Mouse (Mus musculus) myocyte (in vitro differentiated cells): ENCODE data around the gene Nexn. TPM values are rescaled to one million over a fixed set of nuclear protein-coding genes. Genes with fewer than 3 reads are reported as not detected.

ENCODE experiments used
- H3K27me3 ChIP-seq: one replicate; pipeline ENCODE4 v1.6.1; 2011; ENCODE audit not compliant: control insufficient read depth, insufficient read depth, insufficient read length
- H3K36me3 ChIP-seq: one replicate; pipeline ENCODE4 v1.6.1; 2011; ENCODE audit not compliant: control insufficient read depth, insufficient read depth
- H3K4me2 ChIP-seq: one replicate; pipeline ENCODE4 v1.6.1; 2011; ENCODE audit warnings: low read depth, control low read depth
- H3K4me3 ChIP-seq: one replicate; pipeline ENCODE4 v1.5.1; 2011; ENCODE audit warnings: mild to moderate bottlenecking, control low read depth, moderate library complexity
- H3K79me2 ChIP-seq: one replicate; pipeline ENCODE4 v1.6.1; 2011; ENCODE audit not compliant: control insufficient read depth, insufficient read depth
- H3ac ChIP-seq: one replicate; pipeline ENCODE4 v1.6.1; 2011; ENCODE audit not compliant: control insufficient read depth, insufficient read length
- CEBPB ChIP-seq: IDR thresholded peaks from 2 replicates; pipeline ENCODE4 v1.6.1; 2011; ENCODE audit warnings: mild to moderate bottlenecking, moderate library complexity; ENCODE audit not compliant: poor library complexity, insufficient read depth, severe bottlenecking
- E2F4 ChIP-seq: IDR thresholded peaks from one replicate; pipeline ENCODE4 v1.6.1; 2011; ENCODE audit warnings: mild to moderate bottlenecking, control low read depth, moderate library complexity; ENCODE audit not compliant: insufficient read depth
- MAX ChIP-seq: IDR thresholded peaks from one replicate; pipeline ENCODE4 v1.6.1; 2011; ENCODE audit warnings: low read depth, mild to moderate bottlenecking, control low read depth
- MYOD1 ChIP-seq, 3 experiments: IDR thresholded peaks; one replicate each; pipeline ENCODE4 v1.6.1; 2011; ENCODE audit warnings: control low read depth in 2 of 3, low read depth in 2 of 3, mild to moderate bottlenecking in 2 of 3, moderate library complexity in 1 of 3; ENCODE audit not compliant: insufficient read length in 2 of 3, control insufficient read depth in 1 of 3
- MYOG ChIP-seq, 3 experiments: IDR thresholded peaks; one replicate each; pipeline ENCODE4 v1.6.1; 2011; ENCODE audit warnings: control low read depth in 2 of 3, low read depth in 2 of 3, mild to moderate bottlenecking in 2 of 3; ENCODE audit not compliant: insufficient read length in 2 of 3, control insufficient read depth in 1 of 3, insufficient read depth in 1 of 3
- POLR2A ChIP-seq: IDR thresholded peaks from one replicate; pipeline ENCODE4 v1.6.1; 2011; ENCODE audit warnings: low read depth, mild to moderate bottlenecking, control low read depth, moderate library complexity; ENCODE audit not compliant: insufficient read length
- POLR2AphosphoS2 ChIP-seq: IDR thresholded peaks from one replicate; pipeline ENCODE4 v1.6.1; 2011; ENCODE audit warnings: low read depth, control low read depth; ENCODE audit not compliant: insufficient read length
- REST ChIP-seq: IDR thresholded peaks from one replicate; pipeline ENCODE4 v1.6.1; 2011; ENCODE audit warnings: mild to moderate bottlenecking, control low read depth, moderate library complexity; ENCODE audit not compliant: insufficient read depth, insufficient read length
- SRF ChIP-seq: IDR thresholded peaks from one replicate; pipeline ENCODE4 v1.6.1; 2011; ENCODE audit warnings: low read depth; ENCODE audit not compliant: control insufficient read depth, insufficient read length
- TCF12 ChIP-seq: IDR thresholded peaks from one replicate; pipeline ENCODE4 v1.6.1; 2011; ENCODE audit warnings: mild to moderate bottlenecking, control low read depth; ENCODE audit not compliant: poor library complexity, insufficient read depth, severe bottlenecking
- TCF3 ChIP-seq: IDR thresholded peaks from one replicate; pipeline ENCODE4 v1.6.1; 2011; ENCODE audit warnings: low read depth, control low read depth; ENCODE audit not compliant: insufficient read length
- USF1 ChIP-seq: IDR thresholded peaks from one replicate; pipeline ENCODE4 v1.6.1; 2011; ENCODE audit warnings: low read depth, mild to moderate bottlenecking, control low read depth, moderate library complexity
- polyA plus RNA-seq: library from polyadenylated mRNA; unstranded; fragments of >200 nt; fragmentation: generic; extraction: Trizol; gene quantifications from one replicate; pipeline ENCODE4 v1.2.1, GENCODE M21; 2012; ENCODE audit warnings: missing spikeins

The Nexn gene
- polyA plus RNA-seq, 1 experiment: 24.9 TPM

DNA sequence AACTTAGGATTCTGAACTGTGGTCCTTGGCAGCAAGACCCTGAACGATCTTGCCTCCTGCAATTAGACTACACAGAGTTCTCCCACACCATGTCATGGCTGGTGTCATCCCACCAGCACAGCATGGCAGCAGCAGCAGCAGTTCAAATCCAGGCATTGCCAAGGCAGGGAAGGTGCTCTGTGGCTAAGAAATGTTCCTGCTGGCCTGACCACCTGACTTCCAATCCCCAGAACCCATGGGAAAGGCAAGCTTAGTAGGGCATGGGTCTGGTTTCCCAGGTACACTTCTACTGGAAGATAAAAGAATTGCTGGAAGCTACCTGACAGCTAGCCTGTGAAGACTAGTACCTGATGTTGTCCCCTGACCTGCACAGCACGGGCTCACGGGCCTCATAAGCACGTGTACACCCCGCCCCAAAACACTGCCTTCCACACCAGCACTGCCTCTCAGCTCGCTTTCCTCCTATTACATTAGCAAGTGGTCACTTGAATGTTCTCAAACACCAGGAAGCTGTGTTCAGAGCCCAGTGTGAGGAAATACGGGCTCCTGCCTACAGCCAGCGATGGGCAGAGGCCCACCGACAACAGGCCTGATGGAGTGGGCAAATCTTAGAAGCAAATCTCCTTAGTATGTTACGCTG lies 5.0 kb upstream of the Nexn start:
- H3K4me3 ChIP-seq: no peak overlapping the region
- no peak for TF ChIP-seq REST
- TF ChIP-seq TCF3: no peak
- TF ChIP-seq MYOD1 (IDR thresholded peaks at IDR 0.05; ENCODE audit: control insufficient read depth in 1 of 3, insufficient read length in 2 of 3, low read depth in 2 of 3): no peak
- TF ChIP-seq CEBPB: no peak
- TF ChIP-seq SRF: no peak
- no peak for TF ChIP-seq E2F4
- no peak for TF ChIP-seq TCF12
- no peak for TF ChIP-seq POLR2A
- TF ChIP-seq MAX: no peak
- no peaks in the 10 kb centered on the region for H3K27me3 ChIP-seq
- H3K79me2 ChIP-seq: no peaks in the 10 kb centered on the region
- no peak overlapping the region for H3K4me2 ChIP-seq
- H3K36me3 ChIP-seq: no peaks in the 10 kb centered on the region
- no peak overlapping the region for H3ac ChIP-seq

DNA sequence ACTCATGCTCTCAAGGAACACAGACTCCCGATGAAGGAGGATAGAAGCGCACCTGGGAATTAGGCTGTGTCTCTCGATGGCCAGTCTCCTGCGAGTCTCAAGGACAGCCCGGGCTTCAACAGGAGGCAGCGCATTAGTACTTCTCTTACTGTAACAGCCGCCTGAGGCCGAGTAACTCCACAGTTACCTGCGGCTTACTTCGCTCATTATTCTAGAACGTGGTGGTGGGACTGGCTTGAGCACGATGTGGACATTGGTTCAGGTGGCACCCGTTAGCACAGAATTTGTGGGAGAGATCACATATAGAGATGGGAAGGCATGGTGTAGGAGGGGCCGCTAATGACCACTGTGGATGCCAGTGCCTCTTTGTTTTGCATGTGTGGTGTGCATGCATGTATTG lies 1.9 kb upstream of the Nexn start:
- TF ChIP-seq TCF3: no peak
- TF ChIP-seq TCF12: no peak
- TF ChIP-seq E2F4: no peak
- no peak for TF ChIP-seq USF1
- no peak for TF ChIP-seq POLR2A
- Histone ChIP-seq H3K79me2 (peaks cover 23% of the 10 kb centered on the region), H3ac (no peak overlapping the region), H3K4me3 (no peak overlapping the region), H3K36me3 (no peaks in the 10 kb centered on the region), H3K4me2 (no peak overlapping the region), H3K27me3 (no peaks in the 10 kb centered on the region)

DNA sequence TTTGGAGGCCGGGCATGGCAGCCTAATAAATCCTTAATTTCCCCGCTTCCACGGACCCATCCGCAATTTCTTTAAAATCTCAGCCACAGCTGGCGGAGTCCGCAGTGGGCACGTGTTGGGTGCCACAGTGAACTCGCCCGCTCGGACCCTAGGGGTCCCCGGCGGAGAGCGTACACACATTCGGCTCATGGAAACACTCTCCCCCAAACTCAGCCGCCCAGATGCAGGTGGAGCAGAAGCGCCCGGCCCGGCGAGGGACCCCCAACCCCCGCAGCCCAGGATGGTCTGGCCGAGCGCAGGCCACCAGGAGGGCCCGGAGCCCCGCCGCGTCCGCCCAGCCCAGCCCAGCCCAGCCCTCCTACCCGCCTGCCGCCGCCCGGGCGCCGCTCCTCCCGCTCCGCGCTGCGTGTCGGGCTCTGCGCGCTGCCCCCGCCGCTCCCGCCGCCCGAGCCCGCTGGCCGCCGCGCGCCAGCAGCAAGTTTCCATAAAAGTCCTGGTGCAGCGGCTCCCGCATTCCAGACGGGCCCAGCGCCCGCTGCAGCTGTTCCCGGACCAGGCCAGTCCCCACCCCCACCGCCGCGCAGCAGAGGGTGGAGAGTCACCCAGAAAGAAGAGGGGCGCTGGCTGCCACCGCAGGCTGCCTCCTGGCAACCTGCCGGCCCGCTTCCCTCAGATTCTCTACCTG lies 657 bp downstream of the Nexn start:
- H3K27me3 ChIP-seq: no peaks in the 10 kb centered on the region
- H3ac ChIP-seq: peak overlapping the region; percentile 39
- peak overlapping the region; percentile 48 for H3K4me3 ChIP-seq
- TF ChIP-seq SRF (peak; percentile 90), MYOD1 (IDR thresholded peaks at IDR 0.05; ENCODE audit: control insufficient read depth in 1 of 3, insufficient read length in 2 of 3, low read depth in 2 of 3) (peak in 2 of 3 experiments; percentile 93 to 98), TCF12 (peak; percentile 33), MYOG (IDR thresholded peaks at IDR 0.05; ENCODE audit: control insufficient read depth in 1 of 3, insufficient read depth in 1 of 3, insufficient read length in 2 of 3, low read depth in 2 of 3) (peak; percentile 77 to 99 (median 97)), POLR2A (peak; percentile 65), REST (no peak), TCF3 (peak; percentile 57), CEBPB (no peak), POLR2AphosphoS2 (no peak)
- peaks cover 33% of the 10 kb centered on the region for H3K79me2 ChIP-seq
- H3K36me3 ChIP-seq: no peaks in the 10 kb centered on the region
- peak overlapping the region; percentile 93 for H3K4me2 ChIP-seq

DNA sequence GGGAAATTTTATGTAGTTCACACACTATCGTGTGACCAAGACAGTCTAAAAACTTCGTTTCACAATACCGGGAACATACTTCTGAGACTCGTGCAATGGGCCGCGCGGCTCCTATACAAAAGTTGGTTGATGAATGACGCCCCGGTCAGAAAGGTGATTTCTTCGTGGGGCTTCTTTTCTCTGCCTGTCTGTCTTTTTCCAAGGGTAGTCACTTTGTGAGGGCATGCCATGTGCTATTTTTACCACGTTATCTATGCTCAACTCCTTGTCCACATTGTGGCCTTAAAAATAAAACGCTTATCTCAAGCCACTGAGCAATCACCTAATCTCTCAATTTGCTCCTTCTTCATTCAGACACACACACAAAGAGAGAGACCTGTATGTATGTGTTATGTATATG lies 1.3 kb downstream of the Nexn start:
- TF ChIP-seq POLR2AphosphoS2 (no peak), MYOD1 (IDR thresholded peaks at IDR 0.05; ENCODE audit: control insufficient read depth in 1 of 3, insufficient read length in 2 of 3, low read depth in 2 of 3) (no peak), REST (no peak), MYOG (IDR thresholded peaks at IDR 0.05; ENCODE audit: control insufficient read depth in 1 of 3, insufficient read depth in 1 of 3, insufficient read length in 2 of 3, low read depth in 2 of 3) (no peak), E2F4 (no peak), CEBPB (no peak), TCF12 (no peak), MAX (no peak), USF1 (no peak), TCF3 (no peak), POLR2A (no peak)
- Histone ChIP-seq H3K79me2 (peaks cover 33% of the 10 kb centered on the region), H3K27me3 (no peaks in the 10 kb centered on the region), H3K4me3 (peak overlapping the region; percentile 48), H3K4me2 (peak overlapping the region; percentile 93), H3ac (peak overlapping the region; percentile 39), H3K36me3 (no peaks in the 10 kb centered on the region)

DNA sequence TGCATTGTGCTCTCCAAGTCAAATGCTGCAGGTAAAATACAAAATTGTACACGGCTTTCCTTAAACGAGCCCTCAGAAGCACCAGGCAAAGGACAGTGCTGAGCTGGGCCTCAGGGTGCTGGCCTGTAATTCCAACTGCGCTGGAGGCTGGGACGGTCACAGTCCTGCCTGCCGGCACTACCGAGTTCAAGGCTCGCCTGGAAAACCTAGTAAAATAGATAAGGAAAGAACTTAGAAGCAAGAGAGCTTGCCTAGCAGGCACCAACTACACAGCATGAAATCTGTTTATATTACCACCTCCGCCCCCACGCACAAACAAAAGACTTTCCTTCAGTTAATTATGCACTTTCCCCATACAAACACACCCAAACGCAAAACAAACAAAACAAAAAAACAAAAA lies 1.8 kb downstream of the Nexn start:
- no peaks in the 10 kb centered on the region for H3K36me3 ChIP-seq
- peak overlapping the region; percentile 93 for H3K4me2 ChIP-seq
- no peaks in the 10 kb centered on the region for H3K27me3 ChIP-seq
- TF ChIP-seq CEBPB: no peak
- no peak for TF ChIP-seq POLR2AphosphoS2
- TF ChIP-seq SRF: no peak
- no peak for TF ChIP-seq TCF3
- no peak for TF ChIP-seq POLR2A
- no peak for TF ChIP-seq USF1
- TF ChIP-seq E2F4: no peak
- no peak for TF ChIP-seq REST
- no peak for TF ChIP-seq MAX
- TF ChIP-seq MYOG (IDR thresholded peaks at IDR 0.05; ENCODE audit: control insufficient read depth in 1 of 3, insufficient read depth in 1 of 3, insufficient read length in 2 of 3, low read depth in 2 of 3): no peak
- no peak for TF ChIP-seq MYOD1 (IDR thresholded peaks at IDR 0.05; ENCODE audit: control insufficient read depth in 1 of 3, insufficient read length in 2 of 3, low read depth in 2 of 3)
- TF ChIP-seq TCF12: no peak
- H3ac ChIP-seq: no peak overlapping the region
- H3K79me2 ChIP-seq: peaks cover 33% of the 10 kb centered on the region
- peak overlapping the region; percentile 48 for H3K4me3 ChIP-seq
